Mouse (Mus musculus): ENCODE measurements around the gene Npsr1. TPM values are rescaled to one million over a fixed set of nuclear protein-coding genes. Genes with fewer than 3 reads are reported as not detected.

The Npsr1 gene
- total RNA-seq, 1 experiment from 2014 or later, result not detected

DNA sequence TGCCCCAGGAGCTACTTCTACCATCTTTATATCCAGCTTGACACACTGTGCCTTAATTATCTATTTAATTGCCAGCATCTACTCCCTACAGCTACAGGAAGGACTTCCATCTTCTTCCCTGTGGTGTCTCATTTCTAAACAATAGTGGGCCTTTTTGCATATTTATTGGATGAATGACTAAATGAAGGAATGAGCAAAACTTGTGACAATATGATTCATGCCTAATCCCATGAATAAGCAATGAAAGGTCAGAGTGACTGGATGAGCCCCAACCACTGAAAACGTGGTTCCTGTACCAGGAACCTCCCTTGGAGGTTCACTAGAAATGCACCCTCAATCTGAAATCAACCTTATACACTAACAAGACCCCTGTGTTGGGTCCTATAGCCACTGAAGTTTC lies 249.2 kb downstream of the Npsr1 start:
- ATAC-seq (ENCODE audit: extremely low read depth, insufficient number of reproducible peaks, low FRiP score, poor library complexity, severe bottlenecking), result no peak

DNA sequence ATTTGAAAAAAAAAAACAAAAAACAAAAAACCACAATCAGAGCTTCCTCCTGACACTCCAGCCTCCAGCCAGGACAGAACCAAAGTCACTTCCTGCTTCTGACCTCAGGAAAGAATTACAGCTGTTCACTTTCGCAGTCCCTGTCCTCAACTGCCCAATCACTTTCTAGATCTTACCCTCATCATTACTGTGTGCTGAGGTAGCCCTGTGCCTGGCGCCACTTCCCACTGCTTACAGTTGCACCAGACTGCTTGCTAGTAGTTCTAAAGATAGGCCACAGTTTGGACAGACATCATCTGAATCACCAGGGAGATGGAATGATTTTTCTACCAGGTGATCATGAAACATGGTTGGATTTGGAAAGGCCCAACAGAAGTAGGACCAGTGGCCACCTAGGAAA lies 251.7 kb downstream of the Npsr1 start:
- ATAC-seq (ENCODE audit: extremely low read depth, insufficient number of reproducible peaks, low FRiP score, poor library complexity, severe bottlenecking), result no peak

DNA sequence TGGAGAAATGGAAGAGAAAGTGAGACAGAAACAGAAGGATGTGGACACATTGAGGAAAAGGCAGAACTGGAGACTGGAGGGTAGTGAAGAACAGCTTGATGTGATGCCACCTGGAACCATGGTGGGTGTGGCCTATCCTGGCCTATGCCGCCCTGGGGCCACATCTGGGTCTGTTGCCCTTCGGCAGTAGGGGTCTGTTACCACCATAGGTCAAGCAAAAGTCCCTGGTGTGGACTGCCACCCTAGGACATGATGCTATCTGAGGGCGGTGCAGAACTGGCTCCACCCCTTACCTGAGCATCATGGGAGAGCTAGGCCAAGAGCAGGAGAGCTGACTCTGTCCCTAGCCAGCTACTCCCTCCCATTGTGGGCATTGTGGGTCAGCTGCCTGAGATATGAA lies 253.6 kb downstream of the Npsr1 start:
- ATAC-seq (ENCODE audit: extremely low read depth, insufficient number of reproducible peaks, low FRiP score, poor library complexity, severe bottlenecking), result no peak

Data from neutrophil, adult 5-6 weeks (primary cell).